Mouse (Mus musculus) liver, adult 2 months (tissue): Measurements from ENCODE around the gene Chrm1. TPM values are rescaled to one million over a fixed set of nuclear protein-coding genes. Genes with fewer than 3 reads are reported as not detected.

ENCODE experiments used
- DNase-seq: peaks from one replicate; pipeline ENCODE4 v3.0.0-alpha.2; 2011; ENCODE audit warnings: low read depth, low spot score; ENCODE audit errors: extremely low read depth
- H3K27ac ChIP-seq: fragments of 200-500 bp; replicated peaks from 2 replicates; pipeline ENCODE4 v1.5.1; 2012; ENCODE audit warnings: low read depth, mild to moderate bottlenecking, control low read depth, inconsistent platforms, low read length; ENCODE audit not compliant: insufficient read depth
- H3K27me3 ChIP-seq: fragments of 200-500 bp; 2 replicates; pipeline ENCODE4 v1.6.1; 2012; ENCODE audit warnings: mild to moderate bottlenecking, moderate library complexity, low read length, inconsistent platforms; ENCODE audit not compliant: control insufficient read depth, insufficient read depth
- H3K36me3 ChIP-seq: fragments of 200-500 bp; 2 replicates; pipeline ENCODE4 v1.6.1; 2012; ENCODE audit warnings: low read length, inconsistent platforms; ENCODE audit not compliant: control insufficient read depth, insufficient read depth
- H3K4me1 ChIP-seq: fragments of 200-500 bp; 2 replicates; pipeline ENCODE4 v1.6.1; 2011; ENCODE audit warnings: low read length; ENCODE audit not compliant: control insufficient read depth, insufficient read depth
- H3K4me3 ChIP-seq: fragments of 200-500 bp; 2 replicates; pipeline ENCODE4 v1.5.1; 2011; ENCODE audit warnings: low read depth, mild to moderate bottlenecking, control low read depth, low read length, moderate library complexity; ENCODE audit not compliant: insufficient read depth
- H3K79me2 ChIP-seq: fragments of 200-500 bp; 2 replicates; pipeline ENCODE4 v1.6.1; 2012; ENCODE audit warnings: inconsistent platforms, mild to moderate bottlenecking, low read length, moderate library complexity; ENCODE audit not compliant: control insufficient read depth, insufficient read depth
- H3K9ac ChIP-seq: fragments of 200-500 bp; 2 replicates; pipeline ENCODE4 v1.6.1; 2012; ENCODE audit warnings: low read depth, mild to moderate bottlenecking, control low read depth, inconsistent platforms, low read length
- CTCF ChIP-seq: fragments of 200-500 bp; IDR thresholded peaks from 2 replicates; pipeline ENCODE4 v1.5.1; 2011; ENCODE audit warnings: low read depth, low read length, control low read depth
- POLR2A ChIP-seq: fragments of 200-500 bp; IDR thresholded peaks from 2 replicates; pipeline ENCODE4 v1.6.1; 2011; ENCODE audit warnings: low read length, control low read depth; ENCODE audit not compliant: insufficient read depth; ENCODE audit errors: extremely low read depth
- WGBS: fragments of 180-500 bp; shearing (Covaris S2); methylation state at CpG from one replicate; pipeline ENCODE4 v1.1.7; 2018; 5-methylcytosine and 5-hydroxymethylcytosine counted together
- polyA plus RNA-seq: library from polyadenylated mRNA; depleted of rRNA; stranded (reverse); fragments of >200 nt; gene quantifications from 2 replicates; pipeline ENCODE4 v1.2.3, GENCODE M21; 2012
- total RNA-seq: library from RNA; depleted of rRNA; stranded (reverse); fragments of >200 nt; gene quantifications from 2 replicates; pipeline ENCODE4 v1.2.3, GENCODE M21; 2014

The Chrm1 gene
- total and polyA plus RNA-seq, 2 experiments = 0.46 to 0.50 TPM

DNA sequence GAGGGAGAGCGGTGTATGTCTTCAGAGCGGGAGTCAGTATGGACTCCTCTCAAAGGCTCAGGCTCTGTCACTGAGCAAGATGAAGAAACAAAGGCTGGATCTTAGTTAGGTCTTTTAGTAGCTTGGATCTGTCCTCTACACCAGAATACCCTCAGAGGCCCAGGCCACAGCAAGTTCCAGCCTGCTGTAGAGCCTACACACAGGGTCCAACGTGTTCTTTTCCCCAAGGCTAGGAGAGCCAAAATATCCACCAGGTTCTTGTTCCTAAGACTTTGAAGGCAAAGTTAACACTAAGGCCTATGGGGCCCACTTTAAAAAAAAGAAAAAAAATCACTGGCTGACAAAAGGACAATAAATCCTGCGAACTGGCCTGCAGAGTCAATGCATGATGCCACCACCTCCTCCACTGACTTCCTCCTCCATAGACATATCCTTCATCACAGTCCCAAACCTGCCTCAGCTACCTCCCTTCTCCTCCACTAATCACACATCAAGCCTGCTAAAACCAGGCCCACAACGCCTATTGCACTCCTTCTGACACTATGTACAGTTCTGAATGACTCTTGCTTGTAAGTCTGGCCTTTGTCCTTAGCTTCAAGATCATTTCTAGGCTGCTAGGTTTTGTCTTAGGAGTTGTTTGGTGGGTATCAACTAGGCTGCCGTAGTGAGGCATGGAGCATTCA lies 41.6 kb downstream of the Chrm1 start:
- H3K4me3 ChIP-seq = no peak overlapping the region
- peaks cover 29% of the 10 kb centered on the region for H3K36me3 ChIP-seq
- no peak overlapping the region for H3K9ac ChIP-seq
- no peaks in the 10 kb centered on the region for H3K4me1 ChIP-seq
- DNase-seq = no peak
- TF ChIP-seq CTCF (no peak), POLR2A (no peak)
- H3K79me2 ChIP-seq = no peaks in the 10 kb centered on the region
- 81% methylated on average over 6 of the region's 6 CpGs for WGBS
- H3K27me3 ChIP-seq = no peaks in the 10 kb centered on the region
- no peak overlapping the region for H3K27ac ChIP-seq

DNA sequence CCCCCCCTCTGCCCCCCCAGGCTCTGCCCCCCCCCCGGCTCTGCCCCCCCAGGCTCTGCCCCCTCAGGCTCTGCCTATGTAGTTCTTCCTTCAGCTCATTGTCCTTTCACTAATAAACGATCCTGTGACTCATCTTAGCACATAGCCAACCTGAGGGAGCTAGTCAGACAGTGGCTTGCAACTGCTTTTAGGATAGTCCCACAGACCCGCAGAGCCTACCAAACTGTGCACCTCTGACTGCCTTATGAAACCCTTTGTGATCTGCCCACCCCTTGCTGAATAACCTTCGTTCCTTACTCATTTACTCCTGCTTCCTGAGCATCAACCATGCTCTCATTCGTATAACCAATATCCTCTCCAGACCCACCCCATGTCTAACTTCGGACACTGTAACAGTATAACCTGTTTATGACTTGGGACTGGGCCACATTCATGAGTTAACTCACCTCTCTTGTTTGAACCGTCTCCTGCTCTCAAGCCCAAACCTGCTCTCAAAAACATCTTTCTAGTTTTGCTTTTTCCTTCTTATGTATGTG lies 42.6 kb downstream of the Chrm1 start:
- no peak for TF ChIP-seq CTCF
- TF ChIP-seq POLR2A = no peak
- Histone ChIP-seq H3K4me3 (no peak overlapping the region), H3K79me2 (no peaks in the 10 kb centered on the region), H3K27me3 (no peaks in the 10 kb centered on the region), H3K27ac (no peak overlapping the region), H3K9ac (no peak overlapping the region), H3K4me1 (no peaks in the 10 kb centered on the region), H3K36me3 (peaks cover 34% of the 10 kb centered on the region)
- DNase-seq = no peak
- 83% methylated on average over 7 of the region's 7 CpGs for WGBS

DNA sequence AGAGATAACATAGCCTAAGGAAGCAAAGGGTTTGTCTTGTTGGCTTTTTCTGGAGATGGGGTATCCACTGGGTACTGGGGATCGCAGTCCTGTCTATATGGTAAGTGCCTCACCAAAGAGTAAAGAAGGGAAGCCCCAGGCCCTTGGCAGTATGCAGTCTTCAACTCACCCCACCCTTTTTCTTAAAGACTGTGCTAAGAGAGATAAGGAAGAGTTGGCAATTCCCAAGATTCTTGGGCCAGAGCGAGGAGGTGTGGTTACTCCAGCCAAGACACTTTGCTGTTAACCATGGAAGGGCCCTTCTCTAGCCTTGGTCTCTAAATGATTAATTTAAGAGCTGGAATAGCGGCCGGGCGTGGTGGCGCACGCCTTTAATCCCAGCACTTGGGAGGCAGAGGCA lies 43.3 kb downstream of the Chrm1 start:
- Histone ChIP-seq H3K27me3 (no peaks in the 10 kb centered on the region), H3K9ac (no peak overlapping the region), H3K36me3 (peaks cover 34% of the 10 kb centered on the region), H3K4me3 (no peak overlapping the region), H3K79me2 (no peaks in the 10 kb centered on the region), H3K27ac (no peak overlapping the region), H3K4me1 (peaks cover 3% of the 10 kb centered on the region)
- no peak for DNase-seq
- 93% methylated on average over 7 of the region's 7 CpGs for WGBS
- TF ChIP-seq CTCF (no peak), POLR2A (no peak)

DNA sequence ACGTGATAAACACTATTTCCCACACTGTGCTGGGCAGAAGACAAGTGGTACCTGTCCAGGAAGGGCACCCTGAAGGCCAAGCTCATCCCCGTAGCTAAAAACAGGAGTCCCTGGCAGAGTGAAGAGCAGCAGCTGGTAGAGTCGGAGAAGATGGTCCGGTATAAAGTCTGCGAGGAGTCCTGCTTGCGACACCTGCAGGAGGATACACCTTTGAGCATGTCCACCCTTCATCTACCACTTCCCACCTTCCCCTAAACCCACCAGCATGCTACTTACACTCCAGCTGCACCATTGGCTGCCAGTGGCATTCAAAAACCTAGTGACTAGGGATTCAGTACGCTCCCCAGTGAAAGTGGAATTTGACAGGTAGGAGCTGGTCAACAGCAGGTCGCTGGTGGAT lies 45.4 kb downstream of the Chrm1 start:
- Histone ChIP-seq H3K4me1 (peaks cover 4% of the 10 kb centered on the region), H3K27ac (no peak overlapping the region), H3K36me3 (peaks cover 37% of the 10 kb centered on the region), H3K9ac (no peak overlapping the region), H3K79me2 (no peaks in the 10 kb centered on the region), H3K4me3 (no peak overlapping the region), H3K27me3 (no peaks in the 10 kb centered on the region)
- TF ChIP-seq POLR2A = no peak
- no peak for TF ChIP-seq CTCF
- no peak for DNase-seq
- WGBS = 93% methylated on average over 8 of the region's 8 CpGs

DNA sequence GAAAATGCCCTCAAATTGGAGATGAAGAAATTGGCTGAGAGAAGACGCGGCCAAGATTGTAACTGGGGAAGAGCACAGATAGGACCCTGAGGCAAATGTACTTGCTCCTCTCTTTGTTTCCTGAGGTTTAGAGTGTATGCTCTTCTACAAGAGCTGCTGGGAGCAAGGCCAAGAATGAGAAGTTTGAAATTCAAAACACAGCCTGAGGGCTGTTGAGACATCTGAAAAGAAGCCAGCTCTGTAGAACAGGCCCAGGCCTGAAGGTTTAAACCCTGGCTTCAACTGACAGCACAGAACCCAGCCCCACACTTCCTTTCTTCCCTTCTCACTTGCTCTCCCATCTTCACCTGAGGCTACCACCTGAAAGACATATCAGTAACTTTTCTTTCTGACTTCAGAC lies 46.5 kb downstream of the Chrm1 start:
- Histone ChIP-seq H3K4me1 (peaks cover 5% of the 10 kb centered on the region), H3K4me3 (no peak overlapping the region), H3K79me2 (no peaks in the 10 kb centered on the region), H3K27ac (no peak overlapping the region), H3K9ac (no peak overlapping the region), H3K27me3 (no peaks in the 10 kb centered on the region), H3K36me3 (peaks cover 37% of the 10 kb centered on the region)
- WGBS = 90% methylated on average over 2 of the region's 2 CpGs
- no peak for TF ChIP-seq CTCF
- no peak for TF ChIP-seq POLR2A
- no peak for DNase-seq

DNA sequence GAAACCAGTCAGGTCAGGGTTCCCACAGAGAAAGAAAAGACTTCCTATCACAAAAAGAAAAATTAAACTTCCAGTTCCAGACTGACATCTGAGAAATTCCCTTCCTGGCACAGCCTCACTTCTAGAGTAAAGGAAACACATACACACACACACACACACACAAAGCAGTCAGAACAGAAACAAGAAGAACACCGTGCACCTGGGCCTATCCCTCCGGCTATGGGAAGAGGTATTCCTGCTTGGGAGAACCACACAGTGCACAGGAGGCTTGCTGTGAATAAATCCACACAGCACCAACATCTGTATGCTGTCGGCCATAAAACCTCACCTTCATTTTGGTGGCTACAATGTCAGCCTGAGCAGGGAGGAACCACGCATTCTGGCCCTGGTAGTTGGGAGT lies 47.9 kb downstream of the Chrm1 start:
- Histone ChIP-seq H3K4me3 (no peak overlapping the region), H3K27me3 (no peaks in the 10 kb centered on the region), H3K36me3 (peaks cover 35% of the 10 kb centered on the region), H3K27ac (no peak overlapping the region), H3K79me2 (no peaks in the 10 kb centered on the region; the same call in 1 of the 2 replicates), H3K9ac (no peak overlapping the region), H3K4me1 (peaks cover 5% of the 10 kb centered on the region)
- 72% methylated on average over 4 of the region's 4 CpGs for whole genome bisulfite sequencing
- TF ChIP-seq POLR2A (no peak), CTCF (no peak)
- no peak for DNase-seq
